Mouse (Mus musculus): Measurements from ENCODE around the gene Tram2.

GRCm38 (mm10) chr1:21010282-21010800 lies 68.7 kb downstream of the Tram2 start:
- TF ChIP-seq TAL1 (IDR thresholded peaks at IDR 0.05; ENCODE audit: low read length) (no peak), CTCF (IDR thresholded peaks at IDR 0.05 in 2 of 3, conservative IDR thresholded peaks at IDR 0.05 in 1 of 3; ENCODE audit: control insufficient read depth in 1 of 3, insufficient read depth in 1 of 3, low read depth in 2 of 3, low read length in 3 of 3, poor library complexity in 1 of 3, severe bottlenecking in 1 of 3) (no peak), POLR2A (IDR thresholded peaks at IDR 0.05; ENCODE audit: control insufficient read depth in 1 of 2, insufficient read depth in 1 of 2, low read depth in 1 of 2, low read length in 2 of 2, poor library complexity in 1 of 2) (no peak), USF1 (IDR thresholded peaks at IDR 0.05; ENCODE audit: low read depth, low read length) (no peak), HCFC1 (IDR thresholded peaks at IDR 0.05; ENCODE audit: low read depth, low read length) (no peak), MAZ (IDR thresholded peaks at IDR 0.05; ENCODE audit: low read depth, low read length) (no peak), MYC (IDR thresholded peaks at IDR 0.05; ENCODE audit: low read depth, low read length) (no peak), CHD1 (IDR thresholded peaks at IDR 0.05; ENCODE audit: low read depth, low read length) (no peak), MXI1 (IDR thresholded peaks at IDR 0.05; ENCODE audit: low read depth, low read length) (no peak), GATA1 (IDR thresholded peaks at IDR 0.05; ENCODE audit: low read depth, low read length) (no peak)

Measured in MEL (cell line).